Mouse (Mus musculus) heart, embryonic 10.5 days (tissue): ENCODE results near the gene Trappc6b. TPM values are rescaled to one million over a fixed set of nuclear protein-coding genes. Genes with fewer than 3 reads are reported as not detected.
"Not testable (repeated sequence)": the region's sequence is repeated elsewhere in the genome, so short reads cannot be mapped to it uniquely, and the experiment has no call there.

Experiments
- DNase-seq: peaks from one replicate; pipeline ENCODE4 v3.0.0-alpha.2; 2017; ENCODE audit warnings: low spot score
- H3K27ac ChIP-seq: fragments of 300-500 bp; sonication (generic); 2 replicates; pipeline ENCODE4 v1.5.1; 2016; ENCODE audit warnings: mild to moderate bottlenecking
- H3K27me3 ChIP-seq: fragments of 300-500 bp; sonication (generic); 2 replicates; pipeline ENCODE4 v1.6.1; 2016; ENCODE audit warnings: mild to moderate bottlenecking; ENCODE audit not compliant: poor library complexity, insufficient read depth, severe bottlenecking
- H3K36me3 ChIP-seq: fragments of 300-500 bp; sonication (generic); 2 replicates; pipeline ENCODE4 v1.6.1; 2016; ENCODE audit warnings: mild to moderate bottlenecking, moderate library complexity
- H3K4me1 ChIP-seq: fragments of 300-500 bp; sonication (generic); 2 replicates; pipeline ENCODE4 v1.6.1; 2016; ENCODE audit warnings: mild to moderate bottlenecking
- H3K4me3 ChIP-seq: fragments of 300-500 bp; sonication (generic); 2 replicates; pipeline ENCODE4 v1.5.1; 2016; ENCODE audit warnings: mild to moderate bottlenecking, moderate library complexity
- H3K9me3 ChIP-seq: fragments of 300-500 bp; sonication (generic); 2 replicates; pipeline ENCODE4 v1.6.1; 2016; ENCODE audit warnings: mild to moderate bottlenecking, moderate library complexity
- WGBS: fragments of 180-500 bp; shearing (Covaris S2); methylation state at CpG from one replicate; pipeline ENCODE4 v1.1.7; 2016; 5-methylcytosine and 5-hydroxymethylcytosine counted together
- polyA plus RNA-seq: library from polyadenylated mRNA; unstranded; fragments of >200 nt; fragmentation: Nextera tagmentation; extraction: Ambion mirVana; gene quantifications from 2 replicates; pipeline ENCODE4 v1.2.1, GENCODE M21; 2016

Trappc6b gene
- polyA plus RNA-seq, 1 experiment from 2014 or later: 82.4 TPM

DNA sequence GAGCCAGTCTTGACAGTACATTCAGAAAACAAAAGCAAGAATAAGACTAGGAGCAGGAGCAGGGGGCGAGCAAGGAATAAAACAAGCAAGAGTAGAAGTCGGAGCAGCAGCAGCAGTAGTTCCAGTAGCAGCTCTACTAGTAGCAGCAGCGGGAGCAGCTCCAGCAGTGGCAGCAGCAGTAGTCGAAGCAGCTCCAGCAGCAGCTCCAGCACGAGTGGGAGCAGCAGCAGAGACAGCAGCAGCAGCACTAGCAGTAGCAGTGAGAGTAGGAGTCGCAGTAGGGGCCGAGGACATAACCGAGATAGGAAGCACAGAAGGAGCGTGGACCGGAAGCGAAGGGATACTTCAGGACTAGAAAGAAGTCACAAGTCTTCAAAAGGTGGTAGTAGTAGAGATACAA, 11.0 kb upstream of the Trappc6b start:
- peaks cover 68% of the 10 kb centered on the region for H3K36me3 ChIP-seq
- no peaks in the 10 kb centered on the region for H3K27me3 ChIP-seq
- 85% methylated on average over 11 of the region's 11 CpGs for WGBS
- peaks cover 5% of the 10 kb centered on the region; the same call in 1 of the 2 replicates for H3K4me1 ChIP-seq
- DNase-seq: no peak
- H3K9me3 ChIP-seq: no peaks in the 10 kb centered on the region
- no peak overlapping the region for H3K27ac ChIP-seq
- no peak overlapping the region for H3K4me3 ChIP-seq

DNA sequence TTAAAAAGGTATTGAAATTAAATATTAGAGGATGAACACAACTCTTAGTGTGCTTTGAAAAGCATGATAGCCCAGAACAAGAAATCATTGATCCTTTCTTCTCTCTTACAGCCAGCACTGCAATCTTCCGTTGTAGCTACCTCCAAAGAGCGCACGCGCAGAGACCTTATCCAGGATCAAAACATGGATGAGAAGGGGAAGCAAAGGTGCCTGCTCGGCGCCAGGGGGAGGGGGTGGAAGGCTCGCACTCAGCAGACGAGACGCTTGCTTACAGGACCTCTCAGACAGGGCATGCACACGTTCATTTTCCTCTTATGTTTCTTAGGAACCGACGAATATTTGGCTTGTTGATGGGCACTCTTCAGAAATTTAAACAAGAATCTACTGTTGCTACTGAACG, 7.5 kb upstream of the Trappc6b start:
- DNase-seq: peak; percentile 5
- Histone ChIP-seq H3K36me3 (peaks cover 55% of the 10 kb centered on the region), H3K4me1 (peaks cover 10% of the 10 kb centered on the region; the same call in 1 of the 2 replicates), H3K27me3 (0 out of 2 replicates have a peak, but pooled peaks cover 2% of the 10 kb centered on the region), H3K9me3 (no peaks in the 10 kb centered on the region), H3K4me3 (no peak overlapping the region), H3K27ac (no peak overlapping the region)
- 93% methylated on average over 13 of the region's 13 CpGs for WGBS

DNA sequence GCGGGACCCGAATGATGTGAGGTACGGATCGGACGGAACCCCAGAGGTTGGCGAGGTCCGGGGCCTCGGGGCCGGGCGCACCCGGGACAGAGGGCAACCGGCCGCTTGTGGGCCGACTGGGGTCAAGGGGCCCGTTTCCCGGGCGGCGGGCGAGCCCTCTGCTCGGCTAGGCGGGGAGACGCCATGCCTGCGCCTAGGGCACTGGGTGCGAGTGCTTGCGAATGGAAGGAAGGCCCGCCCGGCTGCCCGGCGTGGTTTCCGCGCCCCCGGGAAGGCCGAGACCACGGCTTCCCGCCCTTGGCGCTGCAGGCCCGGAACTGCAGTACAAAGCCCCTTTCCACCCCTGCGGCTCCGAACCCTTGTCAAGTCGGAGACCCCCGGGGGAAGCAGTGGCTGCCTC, 5.8 kb upstream of the Trappc6b start:
- DNase-seq: no peak
- H3K27me3 ChIP-seq: 0 out of 2 replicates have a peak, but pooled peaks cover 4% of the 10 kb centered on the region
- under 1% methylated on average over 41 of the region's 41 CpGs for WGBS
- no peaks in the 10 kb centered on the region for H3K9me3 ChIP-seq
- H3K27ac ChIP-seq: peak overlapping the region; percentile 100
- peaks cover 42% of the 10 kb centered on the region for H3K36me3 ChIP-seq
- H3K4me1 ChIP-seq: peaks cover 10% of the 10 kb centered on the region; the same call in 1 of the 2 replicates
- H3K4me3 ChIP-seq: peak overlapping the region; percentile 99

DNA sequence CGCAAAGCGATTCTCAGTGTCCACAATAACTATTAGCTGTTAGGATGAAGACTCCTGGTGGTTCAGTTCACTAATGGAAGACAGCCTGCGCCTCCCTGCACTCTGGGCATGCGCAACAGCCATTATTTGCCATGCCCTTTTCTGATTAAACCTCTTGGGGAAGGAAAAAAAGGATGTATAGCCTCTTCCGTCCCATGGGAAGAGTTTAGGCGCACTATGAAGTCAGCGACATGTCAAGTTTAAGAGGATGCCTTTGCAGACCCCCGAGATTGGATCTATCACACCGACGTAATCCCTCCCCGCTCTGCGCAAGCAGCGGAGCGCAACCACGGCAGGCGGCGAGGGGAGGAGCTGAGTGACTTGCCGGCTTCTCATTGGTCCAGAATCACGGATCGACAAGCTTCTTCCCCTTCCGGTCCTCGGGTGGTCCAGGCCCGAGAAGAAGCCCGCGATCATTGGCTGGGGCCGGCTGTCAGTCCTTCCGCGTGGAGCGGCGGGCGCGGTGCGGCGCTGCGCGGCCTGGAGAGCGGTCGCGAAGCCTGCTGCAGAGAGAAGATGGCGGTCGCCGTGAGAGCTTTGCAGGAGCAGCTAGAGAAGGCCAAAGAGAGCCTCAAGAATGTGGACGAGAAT, 5.3 kb upstream of the Trappc6b start, which contains the start of gene Pnn:
Gene Pnn (plus strand): TSS at position 437 of the 630 bp plus-strand sequence.
- under 1% methylated on average over 43 of the region's 43 CpGs for WGBS
- peaks cover 10% of the 10 kb centered on the region; the same call in 1 of the 2 replicates for H3K4me1 ChIP-seq

DNA sequence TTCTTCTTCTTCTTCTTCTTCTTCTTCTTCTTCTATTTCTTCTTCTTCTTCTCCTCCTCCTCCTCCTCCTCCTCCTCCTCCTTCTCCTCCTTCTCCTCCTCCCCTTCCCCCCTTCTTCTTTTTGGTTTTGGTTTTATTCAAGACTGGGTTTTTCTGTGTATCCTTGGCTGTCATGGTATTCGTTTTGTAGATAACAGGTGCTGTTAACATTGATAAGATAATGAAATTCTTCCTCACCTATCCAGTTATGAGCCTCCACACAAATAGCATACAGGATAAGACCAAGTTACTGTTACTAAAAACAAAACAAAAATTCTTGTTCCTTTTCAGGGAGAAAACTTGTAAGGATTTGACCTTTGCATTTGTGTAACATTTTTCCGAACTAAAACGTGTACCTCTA, 4.5 kb upstream of the Trappc6b start:
- H3K27me3 ChIP-seq: 0 out of 2 replicates have a peak, but pooled peaks cover 4% of the 10 kb centered on the region
- H3K9me3 ChIP-seq: no peaks in the 10 kb centered on the region
- H3K4me1 ChIP-seq: peaks cover 10% of the 10 kb centered on the region; the same call in 1 of the 2 replicates
- 59% methylated on average over 3 of the region's 3 CpGs for WGBS
- DNase-seq: no peak
- H3K27ac ChIP-seq: peak overlapping the region; percentile 100; the same call in 1 of the 2 replicates
- H3K4me3 ChIP-seq: peak overlapping the region; percentile 99
- peaks cover 29% of the 10 kb centered on the region for H3K36me3 ChIP-seq

More for the DNA sequence above, 5.3 kb upstream of the Trappc6b start, which contains the start of gene Pnn:
- DNase-seq: peak; percentile 99
- Histone ChIP-seq H3K4me3 (peak within 1 kb of the TSS; percentile 99), H3K9me3 (no peaks in the 10 kb centered on the region), H3K36me3 (peaks cover 37% of the 10 kb centered on the region), H3K27ac (peak within 1 kb of the TSS; percentile 100), H3K27me3 (0 out of 2 replicates have a peak, but pooled peaks cover 4% of the 10 kb centered on the region)

DNA sequence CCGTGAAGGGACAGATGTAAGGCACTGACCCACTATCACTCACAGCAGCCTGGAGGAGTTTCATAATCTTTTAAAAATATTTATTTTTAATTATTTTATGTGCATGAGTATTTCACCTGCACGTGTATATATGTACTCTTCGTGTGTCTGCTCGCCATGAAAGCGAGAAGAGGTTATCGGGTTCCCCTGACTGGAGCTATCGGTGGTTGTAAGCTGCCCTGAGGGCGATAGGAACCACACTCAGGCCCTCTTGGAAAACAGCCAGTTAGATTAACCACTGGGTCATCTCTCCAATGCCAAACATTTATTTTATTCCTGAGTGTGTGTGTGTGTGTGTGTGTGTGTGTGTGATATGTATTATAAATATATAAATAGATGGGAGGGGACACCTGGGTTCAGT, 3.6 kb upstream of the Trappc6b start:
- no peak overlapping the region for H3K4me3 ChIP-seq
- peaks cover 19% of the 10 kb centered on the region for H3K36me3 ChIP-seq
- H3K9me3 ChIP-seq: no peaks in the 10 kb centered on the region
- H3K4me1 ChIP-seq: peaks cover 14% of the 10 kb centered on the region; the same call in 1 of the 2 replicates
- H3K27ac ChIP-seq: no peak overlapping the region
- WGBS: 86% methylated on average over 8 of the region's 8 CpGs
- DNase-seq: no peak
- H3K27me3 ChIP-seq: 0 out of 2 replicates have a peak, but pooled peaks cover 4% of the 10 kb centered on the region

DNA sequence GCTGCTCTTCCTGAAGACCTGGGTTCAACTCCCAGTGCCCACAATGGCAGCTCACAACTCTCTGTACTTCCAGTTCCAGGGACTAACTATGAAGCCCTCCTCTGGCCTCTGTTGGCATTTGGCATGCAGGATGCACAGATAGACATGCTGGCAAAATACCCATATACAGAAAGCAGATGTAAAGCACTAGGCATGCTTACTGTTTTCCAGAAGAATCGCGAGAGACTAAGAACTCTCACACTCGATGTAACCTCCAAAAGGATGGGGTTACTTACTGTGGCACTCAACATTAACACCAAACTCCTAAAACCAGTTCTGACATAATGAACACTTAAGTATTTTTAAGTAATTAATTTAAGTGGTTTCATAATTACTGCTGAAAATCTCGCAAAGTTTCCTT, 950 bp downstream of the Trappc6b start:
- DNase-seq: no peak
- Histone ChIP-seq H3K4me3 (peak overlapping the region; percentile 96), H3K4me1 (peaks cover 4% of the 10 kb centered on the region; the same call in 1 of the 2 replicates), H3K9me3 (no peaks in the 10 kb centered on the region), H3K27me3 (0 out of 2 replicates have a peak, but pooled peaks cover 4% of the 10 kb centered on the region), H3K27ac (peak overlapping the region; percentile 99), H3K36me3 (peaks cover 28% of the 10 kb centered on the region)
- WGBS: 62% methylated on average over 4 of the region's 4 CpGs

DNA sequence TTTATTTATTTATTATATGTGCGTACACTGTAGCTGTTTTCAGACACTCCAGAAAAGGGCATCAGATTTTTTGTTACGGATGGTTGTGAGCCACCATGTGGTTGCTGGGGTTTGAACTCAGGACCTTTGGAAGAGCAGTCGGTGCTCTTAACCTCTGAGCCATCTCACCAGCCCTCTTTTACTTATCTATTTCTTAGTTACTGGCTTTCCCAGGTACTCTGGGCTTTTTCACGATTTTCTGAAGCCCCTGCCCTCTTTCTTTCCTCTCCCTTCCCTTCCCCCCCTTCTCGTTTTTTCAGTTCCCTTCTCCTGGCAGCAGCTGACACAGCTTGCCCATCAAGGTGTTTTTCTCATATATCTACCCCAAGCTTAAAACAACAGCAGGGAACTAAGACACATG, 3.0 kb downstream of the Trappc6b start:
- H3K9me3 ChIP-seq, H3K27ac ChIP-seq, DNase-seq, H3K27me3 ChIP-seq, H3K4me3 ChIP-seq, H3K4me1 ChIP-seq: not testable (repeated sequence)
- 88% methylated on average over 5 of the region's 5 CpGs for WGBS
- H3K36me3 ChIP-seq: peaks cover 42% of the 10 kb centered on the region

DNA sequence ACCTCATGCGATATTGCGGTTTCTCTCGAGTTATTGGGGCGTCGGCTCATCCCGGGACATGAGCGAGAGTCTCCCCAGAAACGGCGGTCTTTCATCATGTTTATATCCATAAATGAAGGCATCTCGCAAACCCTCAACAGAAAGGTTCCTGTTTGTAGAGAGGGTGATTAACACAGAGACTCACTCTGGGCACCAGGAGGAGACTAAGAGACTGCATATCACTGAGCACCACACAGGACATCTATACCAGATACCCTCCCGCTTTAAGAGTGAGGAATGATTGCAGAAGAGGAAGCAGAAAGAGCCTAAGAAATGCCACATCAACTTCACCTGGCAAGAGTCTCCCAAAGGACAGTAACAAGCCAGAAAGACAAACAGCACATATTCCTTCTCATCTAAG, 5.0 kb downstream of the Trappc6b start:
- peaks cover 4% of the 10 kb centered on the region; the same call in 1 of the 2 replicates for H3K4me1 ChIP-seq
- no peak overlapping the region for H3K4me3 ChIP-seq
- H3K27ac ChIP-seq: no peak overlapping the region
- H3K36me3 ChIP-seq: peaks cover 48% of the 10 kb centered on the region
- no peaks in the 10 kb centered on the region for H3K9me3 ChIP-seq
- H3K27me3 ChIP-seq: no peaks in the 10 kb centered on the region
- 96% methylated on average over 11 of the region's 11 CpGs for WGBS
- no peak for DNase-seq

DNA sequence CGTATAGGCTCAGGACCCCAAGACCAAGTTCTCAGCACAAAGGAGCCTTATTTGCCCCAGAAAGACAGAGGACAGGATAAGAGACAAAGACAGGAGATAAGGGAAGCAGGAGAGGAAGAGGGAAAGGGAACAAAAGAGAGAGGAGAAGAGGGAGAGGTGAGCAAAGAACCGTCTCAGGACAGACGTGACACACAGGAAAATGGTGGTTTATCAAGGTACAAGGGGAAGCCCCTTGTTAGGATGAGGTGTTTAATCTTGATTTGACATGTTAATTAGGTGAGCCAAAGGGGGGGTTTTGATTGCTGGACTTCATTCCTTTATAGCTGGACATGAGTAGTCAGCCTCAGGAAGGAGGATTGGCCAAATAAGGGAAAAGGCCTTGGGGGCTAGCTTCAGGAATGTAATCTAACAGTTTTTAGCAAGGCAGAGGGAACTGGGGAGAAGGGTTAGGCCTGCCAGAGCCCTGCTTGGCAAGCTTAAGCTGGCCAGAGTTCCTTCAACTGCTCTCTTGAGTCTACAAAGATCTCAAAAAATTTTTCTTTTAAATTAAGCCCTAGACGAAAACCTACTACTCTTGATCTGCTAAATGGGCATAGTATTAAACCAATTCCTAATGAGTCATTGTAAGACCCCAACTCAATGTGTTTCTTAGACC, 5.9 kb downstream of the Trappc6b start:
- Histone ChIP-seq H3K27me3 (no peaks in the 10 kb centered on the region), H3K4me1 (peaks cover 3% of the 10 kb centered on the region; the same call in 1 of the 2 replicates), H3K27ac (no peak overlapping the region), H3K4me3 (no peak overlapping the region), H3K9me3 (no peaks in the 10 kb centered on the region), H3K36me3 (peaks cover 48% of the 10 kb centered on the region)
- no peak for DNase-seq
- WGBS: 67% methylated on average over 4 of the region's 4 CpGs

DNA sequence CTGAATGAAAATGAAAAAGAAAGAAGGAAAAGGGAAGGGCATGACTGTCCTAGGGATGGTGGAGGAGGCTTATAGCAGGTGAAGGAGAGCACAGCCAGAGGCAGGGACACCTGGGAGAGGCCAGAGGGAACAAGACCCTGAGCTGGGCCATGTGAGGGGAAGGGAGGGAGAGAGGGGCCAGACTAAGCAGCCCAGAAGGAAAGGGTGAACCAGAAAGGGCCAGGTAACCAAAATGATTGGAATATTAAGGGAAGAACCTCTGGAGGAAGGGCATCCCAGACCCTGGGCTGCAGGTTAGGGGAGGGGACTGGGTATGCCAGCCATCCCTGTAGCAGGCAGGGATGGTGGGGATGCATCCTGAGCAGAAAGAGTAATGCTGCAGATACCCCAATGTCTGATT, 7.3 kb downstream of the Trappc6b start:
- Histone ChIP-seq H3K4me3 (no peak overlapping the region), H3K4me1 (no peaks in the 10 kb centered on the region), H3K9me3 (no peaks in the 10 kb centered on the region), H3K36me3 (peaks cover 53% of the 10 kb centered on the region), H3K27ac (no peak overlapping the region), H3K27me3 (no peaks in the 10 kb centered on the region)
- no peak for DNase-seq

DNA sequence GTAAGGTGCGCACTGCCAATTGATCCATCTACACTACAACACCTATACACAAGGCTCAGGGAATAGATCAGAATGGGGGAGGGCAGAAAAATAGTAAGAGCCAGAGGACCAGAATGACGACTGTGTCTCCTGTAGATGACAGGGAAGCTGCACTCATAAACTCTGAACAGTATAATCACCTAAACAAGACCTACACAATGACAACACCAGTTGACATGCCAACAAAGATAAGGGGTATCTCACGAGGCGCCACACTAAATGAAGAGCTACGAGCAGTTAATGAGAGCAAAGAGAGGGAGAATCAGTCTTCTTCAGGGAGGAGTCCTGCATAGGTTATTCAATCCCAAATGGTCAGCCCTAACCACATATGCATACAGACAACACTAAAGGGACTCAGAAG, 8.1 kb downstream of the Trappc6b start:
- H3K36me3 ChIP-seq: peaks cover 56% of the 10 kb centered on the region
- no peaks in the 10 kb centered on the region for H3K27me3 ChIP-seq
- 76% methylated on average over 5 of the region's 5 CpGs for WGBS
- no peak for DNase-seq
- no peak overlapping the region for H3K27ac ChIP-seq
- H3K4me3 ChIP-seq: no peak overlapping the region
- no peaks in the 10 kb centered on the region for H3K4me1 ChIP-seq
- H3K9me3 ChIP-seq: no peaks in the 10 kb centered on the region

DNA sequence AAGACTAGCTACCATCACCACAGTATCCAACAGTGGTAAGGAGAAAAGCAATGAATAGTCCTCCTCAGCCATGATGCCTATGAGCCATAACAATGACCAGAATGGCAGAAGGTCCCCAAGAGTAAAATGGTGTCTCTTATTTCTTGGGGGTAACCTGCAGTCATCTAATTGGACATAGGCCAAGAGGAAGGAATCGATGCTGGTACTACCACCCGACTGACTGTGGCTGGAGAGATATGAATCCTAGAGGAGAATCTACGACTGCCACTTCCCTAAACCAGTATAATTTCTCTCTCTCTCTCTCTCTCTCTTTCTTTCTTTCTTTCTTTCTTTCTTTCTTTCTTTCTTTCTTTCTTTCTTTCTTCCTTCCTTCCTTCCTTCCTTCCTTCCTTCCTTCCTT, 8.8 kb downstream of the Trappc6b start:
- H3K4me3 ChIP-seq: no peak overlapping the region
- H3K36me3 ChIP-seq: peaks cover 58% of the 10 kb centered on the region
- no peaks in the 10 kb centered on the region for H3K9me3 ChIP-seq
- no peaks in the 10 kb centered on the region for H3K4me1 ChIP-seq
- H3K27ac ChIP-seq: no peak overlapping the region
- no peaks in the 10 kb centered on the region for H3K27me3 ChIP-seq
- no peak for DNase-seq
- WGBS: 88% methylated on average over 3 of the region's 3 CpGs
